Mouse (Mus musculus) lung, postnatal 0 days (tissue): ENCODE measurements at regions not wholly inside any gene's neighbourhood (a gene's known extent, or its start where the extent isn't known, plus 50 kb on each side); places are given as distances from the start of the nearest gene placed in this dataset.

Experiments
- ATAC-seq: fragments of 200-750 bp; cut with Nextera tagmentation; 2 replicates; pipeline ENCODE4 v1.8.0; 2017; ENCODE audit warnings: moderate library complexity
- DNase-seq: peaks from one replicate; pipeline ENCODE4 v3.0.0-alpha.2; 2016; ENCODE audit warnings: low spot score
- H3K27ac ChIP-seq: fragments of 300-500 bp; sonication (generic); 2 replicates; pipeline ENCODE4 v1.5.1; 2014; ENCODE audit warnings: antibody characterized with exemption, mild to moderate bottlenecking, low read length, mixed read lengths
- H3K27me3 ChIP-seq: fragments of 300-500 bp; sonication (generic); replicated peaks from 2 replicates; pipeline ENCODE4 v1.6.1; 2014; ENCODE audit warnings: low read length, mixed read lengths; ENCODE audit not compliant: insufficient read depth
- H3K36me3 ChIP-seq: fragments of 300-500 bp; sonication (generic); 2 replicates; pipeline ENCODE4 v1.6.1; 2014; ENCODE audit warnings: low read length, mixed read lengths; ENCODE audit not compliant: insufficient read depth
- H3K4me1 ChIP-seq: fragments of 300-500 bp; sonication (generic); 2 replicates; pipeline ENCODE4 v1.6.1; 2014; ENCODE audit warnings: antibody characterized with exemption, low read depth, low read length, mixed read lengths; ENCODE audit not compliant: insufficient read depth
- H3K4me2 ChIP-seq: fragments of 300-500 bp; sonication (generic); replicated peaks from 2 replicates; pipeline ENCODE4 v1.6.1; 2014; ENCODE audit warnings: low read depth, mild to moderate bottlenecking, low read length, moderate library complexity, mixed read lengths
- H3K4me3 ChIP-seq: fragments of 300-500 bp; sonication (generic); 2 replicates; pipeline ENCODE4 v1.5.1; 2014; ENCODE audit warnings: low read depth, low read length
- H3K9ac ChIP-seq: fragments of 300-500 bp; sonication (generic); replicated peaks from 2 replicates; pipeline ENCODE4 v1.6.1; 2014; ENCODE audit warnings: low read depth, mild to moderate bottlenecking
- H3K9me3 ChIP-seq: fragments of 300-500 bp; sonication (generic); 2 replicates; pipeline ENCODE4 v1.6.1; 2016; ENCODE audit warnings: low read length, mixed read lengths
- CTCF ChIP-seq: IDR thresholded peaks from 2 replicates; pipeline ENCODE4 v1.5.1; 2016; ENCODE audit warnings: antibody characterized with exemption, mild to moderate bottlenecking
- EP300 ChIP-seq: IDR thresholded peaks from 2 replicates; pipeline ENCODE4 v1.6.1; 2016; ENCODE audit warnings: antibody characterized with exemption, mild to moderate bottlenecking, control low read depth
- WGBS: fragments of 180-500 bp; shearing (Covaris S2); extraction: QIAGEN DNeasy Blood & Tissue Kit; methylation state at CpG from one replicate; pipeline ENCODE4 v1.1.7; 2014; 5-methylcytosine and 5-hydroxymethylcytosine counted together

GRCm38 (mm10) chr8:26300246-26300645 is 180.9 kb downstream of the Gm45692 start:
- H3K4me1 ChIP-seq: no peaks in the 10 kb centered on the region
- no peak overlapping the region for H3K27ac ChIP-seq
- no peaks in the 10 kb centered on the region for H3K27me3 ChIP-seq
- no peak for ATAC-seq
- no peak overlapping the region for H3K4me2 ChIP-seq
- no peaks in the 10 kb centered on the region for H3K36me3 ChIP-seq
- 41% methylated on average over 6 of the region's 6 CpGs for WGBS
- TF ChIP-seq EP300 (no peak), CTCF (no peak)
- H3K4me3 ChIP-seq: no peak overlapping the region
- no peaks in the 10 kb centered on the region for H3K9me3 ChIP-seq
- H3K9ac ChIP-seq: no peak overlapping the region
- DNase-seq: no peak

- Histone ChIP-seq H3K27ac (no peak overlapping the region), H3K36me3 (no peaks in the 10 kb centered on the region), H3K9me3 (no peaks in the 10 kb centered on the region), H3K27me3 (0 out of 2 replicates have a peak, but pooled peaks cover 2% of the 10 kb centered on the region), H3K9ac (no peak overlapping the region), H3K4me1 (no peaks in the 10 kb centered on the region), H3K4me2 (no peak overlapping the region), H3K4me3 (no peak overlapping the region)
- no peak for DNase-seq
- ATAC-seq: no peak
- TF ChIP-seq CTCF: no peak
- no peak for TF ChIP-seq EP300
- 71% methylated on average over 4 of the region's 4 CpGs for WGBS
Observed at GRCm38 (mm10) chr8:26301961-26302360, 182.6 kb downstream of the Gm45692 start.

- H3K4me3 ChIP-seq: no peak overlapping the region
- H3K4me2 ChIP-seq: no peak overlapping the region
- 0 out of 2 replicates have a peak, but pooled peaks cover 4% of the 10 kb centered on the region for H3K27me3 ChIP-seq
- 37% methylated on average over 6 of the region's 6 CpGs for WGBS
- DNase-seq (no peak), ATAC-seq (no peak)
- H3K9me3 ChIP-seq: no peaks in the 10 kb centered on the region
- H3K4me1 ChIP-seq: no peaks in the 10 kb centered on the region
- H3K36me3 ChIP-seq: no peaks in the 10 kb centered on the region
- no peak overlapping the region for H3K9ac ChIP-seq
- TF ChIP-seq CTCF: no peak
- no peak for TF ChIP-seq EP300
- no peak overlapping the region for H3K27ac ChIP-seq
Observed at GRCm38 (mm10) chr8:26304566-26304965, 185.2 kb downstream of the Gm45692 start.

- ATAC-seq (no peak), DNase-seq (no peak)
- TF ChIP-seq EP300 (no peak), CTCF (no peak)
- H3K9me3 ChIP-seq: no peaks in the 10 kb centered on the region
- H3K27ac ChIP-seq: no peak overlapping the region
- 51% methylated on average over 18 of the region's 18 CpGs for WGBS
- H3K27me3 ChIP-seq: 0 out of 2 replicates have a peak, but pooled peaks cover 4% of the 10 kb centered on the region
- no peak overlapping the region for H3K4me3 ChIP-seq
- no peak overlapping the region for H3K4me2 ChIP-seq
- H3K9ac ChIP-seq: no peak overlapping the region
- H3K4me1 ChIP-seq: no peaks in the 10 kb centered on the region
- H3K36me3 ChIP-seq: no peaks in the 10 kb centered on the region
Observed at GRCm38 (mm10) chr8:26305061-26305879, 185.9 kb downstream of the Gm45692 start.

- Histone ChIP-seq H3K27ac (no peak overlapping the region), H3K4me1 (no peaks in the 10 kb centered on the region), H3K9ac (no peak overlapping the region), H3K4me2 (no peak overlapping the region), H3K9me3 (no peaks in the 10 kb centered on the region), H3K27me3 (0 out of 2 replicates have a peak, but pooled peaks cover 4% of the 10 kb centered on the region), H3K36me3 (no peaks in the 10 kb centered on the region), H3K4me3 (no peak overlapping the region)
- DNase-seq (no peak), ATAC-seq (no peak)
- no peak for TF ChIP-seq EP300
- TF ChIP-seq CTCF: no peak
- 15% methylated on average over 15 of the region's 15 CpGs for WGBS
Observed at GRCm38 (mm10) chr8:26308121-26308641, 188.8 kb downstream of the Gm45692 start.

- H3K27me3 ChIP-seq: 0 out of 2 replicates have a peak, but pooled peaks cover 4% of the 10 kb centered on the region
- 73% methylated on average over 6 of the region's 6 CpGs for WGBS
Observed at GRCm38 (mm10) chr8:26309764-26310163, 190.4 kb downstream of the Gm45692 start.

More at GRCm38 (mm10) chr8:26309764-26310163, 190.4 kb downstream of the Gm45692 start:
- H3K4me1 ChIP-seq: no peaks in the 10 kb centered on the region
- H3K4me3 ChIP-seq: no peak overlapping the region
- no peak overlapping the region for H3K4me2 ChIP-seq
- H3K36me3 ChIP-seq: no peaks in the 10 kb centered on the region
- TF ChIP-seq EP300: no peak
- no peak for TF ChIP-seq CTCF
- no peak overlapping the region for H3K9ac ChIP-seq
- no peaks in the 10 kb centered on the region for H3K9me3 ChIP-seq
- DNase-seq: no peak
- H3K27ac ChIP-seq: no peak overlapping the region
- no peak for ATAC-seq
